Mouse (Mus musculus) liver, adult (tissue): Measurements from ENCODE around the gene Itga1.

ENCODE experiments used
- GATA4 ChIP-seq: IDR thresholded peaks from 2 replicates; pipeline ENCODE4 v1.6.1; 2014; ENCODE audit warnings: mild to moderate bottlenecking, low read length; ENCODE audit not compliant: insufficient replicate concordance

Gene Itga1

GRCm38 (mm10) chr13:115035387-115035786 is 66.4 kb downstream of the Itga1 start:
- no peak for TF ChIP-seq GATA4

- no peak for TF ChIP-seq GATA4
Observed at GRCm38 (mm10) chr13:115033135-115033534, 68.6 kb downstream of the Itga1 start.

- TF ChIP-seq GATA4: no peak
Observed at GRCm38 (mm10) chr13:115031177-115032000, 70.4 kb downstream of the Itga1 start.

DNA sequence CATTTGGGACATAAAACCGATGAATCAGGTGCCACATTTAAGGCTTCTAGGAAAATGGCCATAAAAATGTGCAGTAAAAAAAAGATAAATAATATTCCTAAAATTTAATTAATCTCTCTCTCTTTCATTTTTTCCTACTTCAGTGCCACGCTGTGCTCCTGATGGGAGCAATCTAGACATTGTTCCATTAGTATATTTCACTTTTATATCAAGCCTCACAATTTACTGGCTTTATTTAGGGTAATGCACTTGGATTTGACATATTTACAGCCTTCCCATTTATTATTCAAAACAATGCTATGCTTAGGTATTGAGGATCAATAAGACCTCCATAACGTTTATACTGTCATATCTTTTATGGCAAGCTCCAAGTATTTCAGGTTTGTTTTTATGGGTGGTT is 76.4 kb downstream of the Itga1 start:
- TF ChIP-seq GATA4: no peak

DNA sequence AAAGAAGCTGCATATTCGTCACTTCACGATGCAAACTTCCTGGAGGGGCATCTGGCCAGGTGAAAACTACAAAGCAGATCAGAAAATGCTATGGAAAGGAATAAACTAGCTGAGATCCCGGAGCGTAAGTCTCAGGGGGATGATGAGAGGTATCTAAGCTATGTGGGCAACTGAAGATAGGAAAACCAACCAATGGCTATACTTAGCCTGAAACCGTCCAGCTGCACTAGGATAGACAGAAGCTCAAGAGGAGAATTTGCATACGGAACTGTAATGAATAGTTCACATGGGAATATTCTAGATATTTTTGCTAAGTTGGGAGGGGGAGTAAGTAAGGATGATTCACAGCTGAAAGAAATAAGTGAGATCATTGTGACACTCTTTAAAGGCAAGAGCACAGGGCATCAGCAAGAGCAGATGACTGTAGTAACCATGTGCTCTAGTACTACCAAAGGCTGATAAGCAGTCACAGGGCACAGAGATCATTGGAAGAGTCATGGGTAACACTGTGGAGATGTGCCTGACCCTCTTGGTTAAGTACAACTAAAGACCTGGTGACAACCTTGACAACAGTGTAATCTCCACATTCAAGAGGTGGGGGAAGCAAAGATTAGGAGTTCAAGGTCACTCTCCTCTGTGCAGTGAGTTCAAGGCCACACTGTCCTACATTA is 79.5 kb downstream of the Itga1 start:
- TF ChIP-seq GATA4: no peak

- peak; percentile 7; the same call in 1 of the 2 replicates for TF ChIP-seq GATA4
Observed at GRCm38 (mm10) chr13:115021411-115021810, 80.4 kb downstream of the Itga1 start.

DNA sequence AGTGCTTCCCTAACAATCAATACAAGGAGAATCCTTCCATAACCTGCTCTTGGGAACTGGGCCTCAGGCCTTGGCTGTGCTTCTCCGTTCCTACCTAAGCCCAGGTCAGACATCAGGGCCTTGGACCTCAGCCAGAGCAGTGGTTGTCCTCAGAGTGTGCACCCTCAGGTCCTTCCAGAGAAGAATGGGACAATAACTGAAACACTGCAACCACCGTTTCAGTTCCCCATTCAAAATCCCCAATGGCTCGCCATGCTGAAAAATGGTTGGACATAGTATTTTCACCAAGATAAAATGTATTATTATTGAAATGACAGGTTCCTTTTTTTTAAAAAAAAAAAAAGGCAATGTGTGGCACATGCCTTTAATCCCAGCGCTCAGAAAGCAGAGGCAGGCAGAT is 81.0 kb downstream of the Itga1 start:
- no peak for TF ChIP-seq GATA4

DNA sequence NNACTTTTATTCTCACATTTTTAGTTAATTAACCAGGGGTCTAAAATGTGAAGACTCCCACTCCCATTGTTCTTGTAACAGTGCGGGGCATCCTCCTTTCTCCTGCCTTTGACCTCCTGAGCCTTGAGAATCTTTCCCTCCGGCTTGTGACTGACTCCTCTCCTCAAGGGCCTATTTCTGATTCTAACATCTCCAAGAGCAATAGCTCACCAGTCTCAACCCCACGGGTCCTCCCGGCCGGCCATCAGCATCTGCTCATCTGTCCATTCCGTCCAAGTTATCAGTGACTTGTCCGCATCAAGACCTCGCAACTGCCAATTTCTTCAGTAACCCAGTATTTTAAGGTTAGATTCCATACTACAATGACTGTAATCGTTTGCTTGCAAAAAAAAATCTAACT is 84.2 kb downstream of the Itga1 start:
- TF ChIP-seq GATA4: no peak

DNA sequence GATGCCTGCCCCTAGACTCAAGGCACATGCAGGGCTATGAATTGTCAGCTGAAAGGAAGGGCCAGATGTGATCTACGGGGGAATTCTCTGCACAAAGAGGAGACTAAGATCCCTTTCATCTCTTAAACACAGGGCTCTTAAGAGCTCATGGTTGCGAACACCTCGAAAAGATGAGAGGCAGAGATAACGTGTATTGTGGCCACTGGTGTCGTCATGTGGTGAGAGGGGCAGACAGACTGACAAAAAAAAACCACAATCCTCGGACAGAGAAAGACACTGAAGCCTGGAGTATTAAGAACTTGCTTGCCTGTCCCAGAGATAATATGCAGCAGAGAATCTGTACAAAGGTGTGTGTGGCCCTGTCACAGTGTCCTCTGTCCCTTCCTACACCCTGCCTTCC is 90.2 kb downstream of the Itga1 start:
- no peak for TF ChIP-seq GATA4

GRCm38 (mm10) chr13:115006213-115006835 is 95.4 kb downstream of the Itga1 start:
- TF ChIP-seq GATA4: no peak

GRCm38 (mm10) chr13:115005342-115005741 is 96.4 kb downstream of the Itga1 start:
- no peak for TF ChIP-seq GATA4

DNA sequence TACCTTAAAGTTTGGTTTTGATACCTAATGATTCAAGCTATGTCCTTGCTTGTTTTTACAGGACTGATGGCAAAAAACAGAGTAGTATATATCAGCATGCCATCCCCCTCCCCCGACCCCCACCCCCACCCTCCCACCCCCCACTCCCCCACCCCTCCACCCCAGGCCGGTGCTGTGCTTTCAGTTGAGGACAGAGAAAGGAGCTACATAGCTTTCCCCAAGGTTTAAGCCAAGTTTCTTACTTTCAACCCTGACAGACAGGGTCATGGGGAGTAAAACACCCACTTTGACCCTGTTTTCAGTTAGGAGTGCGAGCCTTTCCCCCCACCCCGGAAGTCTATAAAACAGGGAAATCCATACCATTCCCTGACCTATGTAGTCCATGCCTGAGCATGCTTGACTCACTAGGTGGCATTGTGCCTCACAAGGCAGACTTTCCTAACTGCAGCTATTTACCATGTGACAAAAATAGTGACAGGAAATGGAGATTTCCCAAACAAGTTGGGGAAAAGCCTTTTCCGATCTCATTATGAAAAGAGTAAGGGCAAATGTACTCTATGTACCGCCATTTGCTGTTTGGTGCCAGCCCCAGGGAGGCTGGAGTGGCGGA is 98.2 kb downstream of the Itga1 start:
- no peak for TF ChIP-seq GATA4

GRCm38 (mm10) chr13:115002837-115003236 is 98.9 kb downstream of the Itga1 start:
- TF ChIP-seq GATA4: no peak

DNA sequence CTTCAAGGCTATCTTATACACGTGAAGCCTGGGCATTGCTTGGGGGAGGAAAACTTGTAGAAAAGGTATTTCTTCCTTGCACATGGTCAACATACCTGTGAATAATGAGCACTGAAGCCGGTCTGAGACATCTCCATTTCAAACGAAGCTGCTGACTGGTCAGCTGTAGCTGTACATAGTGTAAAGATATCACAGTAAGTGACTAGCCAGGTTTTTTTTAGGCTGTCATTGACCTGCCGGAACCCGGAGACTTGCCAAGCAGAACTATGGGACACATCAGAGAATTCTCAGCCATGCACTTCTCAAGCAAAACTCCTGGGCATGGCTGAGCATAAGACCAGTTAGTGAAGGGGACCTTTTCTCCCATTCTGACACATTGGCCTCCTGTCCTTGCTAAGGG is 99.6 kb downstream of the Itga1 start:
- TF ChIP-seq GATA4: no peak

DNA sequence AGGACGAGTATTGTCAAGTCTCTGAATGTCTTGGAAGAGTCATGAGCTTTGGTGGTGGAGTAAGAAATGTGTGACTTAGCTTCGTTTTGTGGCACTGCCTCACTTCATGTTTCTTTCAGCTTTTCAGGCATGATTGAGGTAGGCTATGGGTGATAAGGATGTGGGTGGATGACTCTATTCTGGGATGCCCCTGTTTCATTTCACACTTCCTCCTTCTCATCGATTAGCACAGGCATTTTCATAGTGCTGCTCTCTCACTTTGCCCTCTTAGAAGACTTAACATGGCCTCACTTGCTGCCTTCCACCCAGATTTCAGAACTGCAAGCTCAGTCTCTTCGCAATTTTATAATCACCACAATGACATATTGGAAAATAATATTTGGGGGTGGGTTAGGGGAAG is 102.2 kb downstream of the Itga1 start:
- TF ChIP-seq GATA4: no peak

DNA sequence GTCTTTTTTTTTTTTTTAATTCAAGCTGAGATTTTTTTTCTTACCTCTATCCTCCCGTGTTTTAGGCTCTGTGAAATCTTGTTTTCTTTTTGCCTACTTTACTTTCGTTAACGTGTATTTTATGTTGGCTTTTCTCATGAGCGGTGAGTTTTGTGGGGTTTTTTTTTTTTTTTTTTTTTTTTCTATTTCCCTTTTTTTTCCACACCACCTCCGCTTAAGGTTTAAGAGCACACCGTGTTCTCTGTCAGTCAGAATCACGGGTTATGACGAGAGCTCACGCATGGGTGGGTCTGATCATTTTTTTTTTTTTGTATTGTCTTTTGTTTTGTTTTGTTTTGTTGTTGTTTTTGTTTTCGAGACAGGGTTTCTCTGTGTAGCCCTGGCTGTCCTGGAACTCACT is 103.7 kb downstream of the Itga1 start:
- no peak for TF ChIP-seq GATA4
